Mouse (Mus musculus) MEL-GATA-1-ER (cell line): ENCODE results near the gene Msi2.

ENCODE experiments used
- DNase-seq: peaks from one replicate; pipeline ENCODE4 v3.0.0-alpha.2; 2012; ENCODE audit warnings: low read depth; ENCODE audit errors: extremely low read depth

The Msi2 gene

GRCm38 (mm10) chr11:88515736-88516583 lies 202.4 kb downstream of the Msi2 start:
- DNase-seq = no peak

DNA sequence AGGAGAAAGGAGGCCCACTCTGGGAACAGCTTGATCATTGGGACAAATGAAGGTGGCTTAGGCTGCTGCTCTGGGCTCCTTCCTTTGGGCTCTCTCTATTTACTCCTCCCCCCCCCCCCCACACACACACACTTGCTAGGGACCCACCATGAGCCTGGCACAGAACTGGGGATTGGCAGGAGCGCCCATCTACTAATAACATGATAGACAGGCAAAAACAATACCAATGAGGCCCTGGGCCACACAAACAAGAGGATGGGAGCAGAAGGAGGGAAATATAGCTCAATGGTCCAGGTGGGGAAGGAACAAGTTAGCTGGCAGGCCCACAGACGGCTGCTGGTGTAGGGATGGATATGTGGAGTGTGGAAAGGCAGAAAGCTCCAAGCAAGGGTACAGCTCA lies 203.0 kb downstream of the Msi2 start:
- DNase-seq = no peak

- no peak for DNase-seq
Observed at GRCm38 (mm10) chr11:88514151-88514926, 204.0 kb downstream of the Msi2 start.

- no peak for DNase-seq
Observed at GRCm38 (mm10) chr11:88512580-88512979, 205.7 kb downstream of the Msi2 start.

GRCm38 (mm10) chr11:88510282-88510850 lies 207.9 kb downstream of the Msi2 start:
- no peak for DNase-seq

GRCm38 (mm10) chr11:88509464-88509863 lies 208.8 kb downstream of the Msi2 start:
- DNase-seq = no peak

GRCm38 (mm10) chr11:88508133-88508532 lies 210.2 kb downstream of the Msi2 start:
- no peak for DNase-seq

GRCm38 (mm10) chr11:88506544-88507419 lies 211.5 kb downstream of the Msi2 start:
- DNase-seq = no peak

DNA sequence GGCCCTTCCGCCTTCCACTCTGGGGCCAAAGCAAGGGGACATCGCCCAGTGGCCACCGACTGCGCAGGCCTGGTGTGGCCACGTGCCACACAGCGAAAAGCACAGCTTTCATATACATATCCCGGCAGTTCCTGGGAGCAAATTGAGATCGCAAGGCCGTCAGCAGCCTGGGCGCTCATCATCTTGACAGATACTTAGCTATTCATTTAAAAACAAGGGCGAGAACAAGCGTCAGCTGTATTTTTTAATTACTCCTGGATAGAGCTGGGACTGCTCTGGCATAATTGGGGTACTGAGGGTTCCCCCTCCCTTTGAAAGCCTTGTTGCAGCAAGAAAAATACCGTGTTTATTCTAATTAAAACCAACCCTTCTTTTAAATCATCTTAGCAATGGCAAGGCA lies 212.2 kb downstream of the Msi2 start:
- no peak for DNase-seq

DNA sequence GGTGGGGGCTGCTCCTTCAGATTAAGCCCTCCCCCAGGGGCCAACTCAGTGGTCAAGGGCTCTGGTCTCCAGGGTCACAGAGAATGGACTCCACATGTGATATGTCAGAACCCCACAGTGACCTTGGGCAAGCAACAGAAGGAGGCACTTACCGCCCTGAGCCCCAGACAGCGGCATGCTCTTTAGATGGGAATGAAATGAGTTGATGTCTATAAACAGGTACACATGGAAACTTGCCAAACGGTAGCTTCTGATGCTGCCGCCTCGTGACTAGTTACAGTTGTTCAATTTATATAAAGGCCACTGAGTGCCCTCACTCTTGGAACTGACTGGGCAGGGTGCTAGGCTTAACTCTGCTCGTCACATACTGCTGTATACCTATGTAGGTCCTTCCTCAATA lies 215.7 kb downstream of the Msi2 start:
- no peak for DNase-seq

DNA sequence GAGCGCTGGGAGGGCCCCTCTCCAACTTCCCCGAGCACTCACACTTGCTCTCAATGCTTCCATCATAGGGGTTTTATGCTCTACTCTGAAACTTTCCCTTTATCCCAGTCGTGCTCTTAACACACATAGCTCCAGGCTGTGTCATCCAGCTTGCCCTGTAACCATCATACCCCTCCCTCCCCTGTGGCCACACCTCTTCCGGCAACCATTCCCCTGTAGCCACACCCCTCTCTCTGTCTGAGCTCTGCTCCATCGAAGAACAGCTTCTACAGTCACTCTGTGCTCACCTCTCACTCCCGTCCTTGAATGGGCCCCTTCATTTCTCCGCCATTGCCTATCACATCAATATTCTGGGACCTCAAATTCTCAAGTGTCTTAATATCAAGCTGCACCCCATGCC lies 219.8 kb downstream of the Msi2 start:
- DNase-seq = no peak

DNA sequence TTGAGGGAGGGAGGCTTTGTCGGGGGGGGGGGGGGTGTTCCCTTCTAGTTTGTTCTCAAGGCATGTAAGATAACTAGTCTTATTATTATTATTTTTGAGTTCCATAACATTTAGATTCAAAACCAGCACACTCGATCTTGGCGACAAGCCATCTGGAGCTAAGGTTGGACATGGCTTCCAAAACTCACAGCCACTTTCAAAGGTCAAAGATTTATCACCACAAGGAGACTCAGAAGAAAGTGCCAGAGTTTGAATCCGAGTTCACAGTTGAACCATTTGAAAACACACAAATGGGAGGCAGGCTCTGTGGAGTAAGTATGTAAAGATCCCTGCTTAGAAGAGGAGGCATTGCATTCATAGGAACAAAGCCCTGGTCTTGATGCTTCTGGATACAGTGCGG lies 221.9 kb downstream of the Msi2 start:
- DNase-seq = no peak

- no peak for DNase-seq
Observed at GRCm38 (mm10) chr11:88495759-88496158, 222.6 kb downstream of the Msi2 start.

DNA sequence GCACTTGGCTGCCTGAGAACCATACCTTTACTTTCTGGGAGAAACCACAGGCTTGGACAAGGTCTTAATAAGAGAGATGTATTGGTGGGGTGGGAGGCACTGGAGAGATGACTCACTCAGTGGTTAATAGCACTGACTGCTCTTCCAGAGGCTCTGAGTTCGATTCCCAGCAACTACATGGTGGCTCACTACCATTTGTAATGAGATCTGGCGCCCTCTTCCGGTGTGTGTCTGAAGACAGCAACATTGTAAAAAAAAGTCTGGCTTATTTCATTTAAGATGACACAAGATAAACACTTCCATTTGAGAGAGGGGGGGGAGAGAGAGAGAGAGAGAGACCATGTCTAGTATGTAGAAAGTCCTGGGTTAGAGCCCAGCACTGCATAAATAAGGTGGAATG lies 223.3 kb downstream of the Msi2 start:
- DNase-seq = no peak

DNA sequence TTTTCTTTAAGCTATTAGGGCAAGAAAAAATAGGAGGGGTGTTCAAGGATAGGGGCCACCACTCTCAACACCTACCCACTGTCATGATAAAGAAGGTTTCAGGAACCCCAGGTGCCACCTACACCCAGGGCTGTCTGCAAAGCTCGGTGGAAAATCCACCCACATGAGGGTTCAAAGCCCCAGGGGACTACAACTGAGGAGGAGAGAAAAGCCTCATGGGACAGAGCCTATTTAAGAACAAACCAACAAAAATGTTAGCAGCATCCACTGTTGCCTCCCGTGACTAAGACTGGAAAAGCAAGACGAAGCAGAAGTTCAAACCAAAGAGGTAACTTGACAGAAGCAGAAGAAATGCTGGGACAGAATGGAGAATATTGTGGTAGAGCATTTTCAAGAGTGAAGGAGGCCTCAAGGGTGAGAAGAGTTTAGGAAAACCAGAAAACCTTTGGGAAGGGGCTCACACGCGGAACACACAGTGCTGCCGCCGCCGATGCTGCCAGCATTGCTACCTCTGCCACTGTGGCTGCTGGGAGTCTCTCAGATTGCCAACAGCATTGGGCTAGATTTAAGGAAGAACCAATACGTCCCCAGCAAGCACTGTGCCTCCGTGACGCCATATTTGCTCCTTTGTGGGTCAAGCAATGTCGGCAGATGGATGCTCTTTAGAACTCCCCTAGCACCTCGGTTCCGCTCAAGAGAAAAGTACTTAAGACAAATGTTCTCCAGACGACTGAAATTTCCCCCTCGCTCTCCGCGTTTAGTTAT lies 224.3 kb downstream of the Msi2 start:
- no peak for DNase-seq

DNA sequence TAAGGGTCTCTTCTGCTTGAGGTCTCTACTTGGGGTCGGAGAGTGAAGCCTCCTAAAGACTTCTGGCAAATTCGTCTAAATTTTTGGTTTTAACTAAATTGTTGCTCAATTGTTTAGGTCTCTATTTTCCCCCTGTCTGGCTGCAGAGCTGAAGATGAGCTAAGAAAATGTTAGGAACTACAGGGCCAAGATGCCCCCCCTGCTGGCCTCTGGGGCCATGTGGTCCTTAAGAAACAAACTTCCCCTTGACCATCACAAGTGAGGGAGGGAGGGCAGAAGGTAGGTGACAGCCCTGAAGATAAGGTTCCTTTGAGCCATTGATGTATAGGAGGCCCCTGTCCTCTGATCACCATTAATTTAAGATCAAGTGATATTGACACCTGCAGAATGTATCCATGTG lies 225.7 kb downstream of the Msi2 start:
- no peak for DNase-seq

- no peak for DNase-seq
Observed at GRCm38 (mm10) chr11:88489985-88490384, 228.3 kb downstream of the Msi2 start.

DNA sequence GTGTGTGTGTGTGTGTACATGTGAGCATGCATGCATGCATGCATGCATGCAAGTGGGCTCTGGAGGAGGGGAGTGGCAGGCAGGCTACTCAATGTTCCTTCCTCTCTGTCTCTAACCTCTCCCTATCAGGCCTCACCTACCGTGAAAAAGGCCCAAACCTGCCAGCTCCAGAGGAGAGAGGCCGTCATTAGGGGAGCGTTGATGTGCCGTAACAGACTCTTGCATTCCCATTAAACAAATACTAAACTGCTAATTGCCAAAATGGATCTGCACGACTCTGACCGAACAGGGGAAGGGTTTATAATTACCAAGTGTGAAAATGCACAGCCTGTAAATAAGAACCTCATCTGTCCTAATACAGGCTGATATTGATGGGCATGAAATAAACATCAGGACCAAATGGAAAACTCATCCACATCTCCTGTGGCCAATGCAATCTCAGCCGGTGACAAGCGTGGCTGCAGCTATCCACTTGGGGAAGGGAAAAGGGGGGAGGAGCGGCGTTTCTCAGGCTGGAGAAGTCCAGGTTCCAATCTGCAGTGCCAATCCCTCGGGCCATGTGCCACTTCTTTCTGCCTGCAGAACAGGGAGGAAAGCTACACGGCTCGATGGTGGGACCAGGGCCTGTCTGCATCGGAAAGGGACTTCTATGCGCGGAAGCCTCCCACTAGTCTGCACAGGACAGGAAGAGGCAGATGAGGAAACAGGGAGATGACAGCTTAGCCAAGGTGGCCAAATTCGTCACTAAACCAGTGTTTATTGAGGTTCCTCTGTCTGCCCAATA lies 229.2 kb downstream of the Msi2 start:
- DNase-seq = no peak

DNA sequence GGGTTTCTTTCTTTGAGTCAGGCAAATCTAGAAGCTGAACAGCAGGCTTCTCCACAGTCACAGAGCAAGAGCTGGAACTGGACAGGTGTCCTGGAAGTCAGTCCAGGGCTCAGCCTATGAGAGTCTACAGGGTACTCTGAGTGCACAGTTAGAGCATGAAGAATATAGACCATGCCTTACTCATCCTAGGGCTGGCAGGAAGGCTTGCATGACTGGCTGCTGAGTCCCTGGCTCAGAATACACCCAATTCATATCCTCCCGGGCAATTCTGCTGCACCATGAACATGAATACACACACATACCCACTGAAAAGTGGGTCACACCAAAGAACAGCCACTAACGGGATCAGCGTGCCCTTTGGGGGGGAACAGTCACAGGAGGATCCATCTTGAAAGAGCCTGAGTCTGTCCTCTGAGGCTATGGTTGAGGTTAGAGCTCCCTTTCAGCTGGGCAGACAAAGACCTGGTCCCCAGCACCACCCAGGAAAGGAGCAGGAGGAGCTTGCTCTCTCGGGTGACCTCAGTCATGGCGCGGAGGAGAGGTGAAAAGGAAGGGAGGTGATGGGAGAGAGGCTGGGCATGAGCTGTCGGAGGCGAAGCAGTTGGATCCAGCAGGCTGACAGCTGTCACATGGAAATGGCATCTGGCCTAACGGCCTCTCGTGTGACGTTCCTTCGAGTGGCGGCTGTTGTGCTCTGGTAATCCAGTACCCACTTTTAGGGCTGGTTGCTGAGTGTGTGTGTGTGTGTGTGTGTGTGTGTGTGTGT lies 230.0 kb downstream of the Msi2 start:
- DNase-seq = no peak
